Comparison of ENCODE assay signal across 27 mouse cellular contexts in the genomic region with DNA sequence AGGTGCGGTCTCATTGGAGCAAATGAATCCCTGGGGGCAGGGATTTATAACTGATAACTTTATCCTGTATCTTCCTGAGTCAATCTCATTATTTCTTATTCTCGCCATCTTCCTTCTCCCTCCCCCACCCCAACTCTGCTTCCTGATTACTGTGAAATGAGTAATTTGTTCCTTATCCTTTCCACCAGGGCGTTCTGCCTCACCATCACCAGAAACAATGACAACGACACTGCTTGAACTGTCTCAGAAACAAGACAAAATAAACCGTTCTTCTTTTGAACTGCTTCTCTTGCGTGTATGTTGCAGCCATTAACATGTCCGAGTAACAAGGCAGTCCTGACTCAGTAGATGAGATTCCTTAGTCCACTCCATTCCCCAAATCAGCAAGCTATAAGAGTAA.
"Had no signal": no experiment of that assay in that cellular context is flagged by ENCODE, and none has a peak within 500 bp of the region (broad histone marks: within the 10 kb centered on the region; RNA-seq: fewer than 3 reads in every experiment).

No protein-coding gene starts in this region.

- DNase-seq: cerebellum, adult 8-10 months; cerebellum, adult 9-10 months; cerebellum, adult 9-11 months; cerebellum, postnatal 10 days; cerebellum, postnatal 14 days; cerebellum, postnatal 25 days; cerebellum, postnatal 36 days; embryo, embryonic 11 days; forebrain, postnatal 0 days; gastrocnemius, adult 2 months; gastrocnemius, postnatal 10 days; gastrocnemius, postnatal 14 days; gastrocnemius, postnatal 25 days; gastrocnemius, postnatal 36 days; heart, adult 18-20 months; heart, adult 2 months had no signal

- H3K4me3 ChIP-seq: embryonic facial prominence, embryonic 10.5 days; embryonic facial prominence, embryonic 12.5 days; embryonic facial prominence, embryonic 13.5 days; embryonic facial prominence, embryonic 15.5 days; erythroblast, embryonic 14.5 days; forebrain, embryonic 10.5 days; forebrain, embryonic 12.5 days; forebrain, embryonic 13.5 days; forebrain, embryonic 15.5 days; gastrocnemius, adult 2 months; heart, adult 2 months had no signal

- H3K27me3 ChIP-seq: embryonic facial prominence, embryonic 12.5 days; embryonic facial prominence, embryonic 13.5 days; embryonic facial prominence, embryonic 15.5 days; forebrain, embryonic 12.5 days; forebrain, embryonic 13.5 days; forebrain, embryonic 15.5 days had no signal

- H3K36me3 ChIP-seq: embryonic facial prominence, embryonic 10.5 days; embryonic facial prominence, embryonic 12.5 days; embryonic facial prominence, embryonic 13.5 days; embryonic facial prominence, embryonic 15.5 days; forebrain, embryonic 10.5 days; forebrain, embryonic 12.5 days; forebrain, embryonic 15.5 days had no signal

- H3K27ac ChIP-seq: embryonic facial prominence, embryonic 10.5 days; embryonic facial prominence, embryonic 12.5 days; embryonic facial prominence, embryonic 13.5 days; embryonic facial prominence, embryonic 15.5 days; forebrain, embryonic 10.5 days; forebrain, embryonic 12.5 days; forebrain, embryonic 13.5 days; forebrain, embryonic 15.5 days; gastrocnemius, adult 2 months; heart, adult 2 months had no signal

- H3K4me1 ChIP-seq: embryonic facial prominence, embryonic 10.5 days; embryonic facial prominence, embryonic 12.5 days; embryonic facial prominence, embryonic 13.5 days; embryonic facial prominence, embryonic 15.5 days; forebrain, embryonic 10.5 days; forebrain, embryonic 12.5 days; forebrain, embryonic 13.5 days; forebrain, embryonic 15.5 days had no signal

- H3K9me3 ChIP-seq: embryonic facial prominence, embryonic 10.5 days; embryonic facial prominence, embryonic 12.5 days; embryonic facial prominence, embryonic 13.5 days; embryonic facial prominence, embryonic 15.5 days; forebrain, embryonic 10.5 days; forebrain, embryonic 12.5 days; forebrain, embryonic 13.5 days; forebrain, embryonic 15.5 days had no signal

- ATAC-seq: forebrain, embryonic 13.5 days; forebrain, embryonic 14.5 days; forebrain, embryonic 15.5 days; forebrain, embryonic 16.5 days; forebrain, postnatal 0 days had no signal
